Mouse (Mus musculus) layer of hippocampus, postnatal 10 days (tissue): ENCODE results near the gene Cabin1. TPM values are rescaled to one million over a fixed set of nuclear protein-coding genes. Genes with fewer than 3 reads are reported as not detected.

Source experiments
- total RNA-seq, 2 experiments: library from RNA; stranded (reverse); gene quantifications; 2 replicates each; pipeline ENCODE4 v1.2.3; 2021

Gene Cabin1
- total RNA-seq, 2 experiments from 2014 or later, result 72.5 to 96.4 TPM

Other genes with a start within 250 kb of the Cabin1 start
- gene Snrpd3, start 246.8 kb downstream of the Cabin1 start, total RNA-seq, result 100 to 1,000 TPM in 1 of 2 experiments, 10 to 100 TPM in 1; 98.1 to 109 TPM
- gene Gucd1, start 246.4 kb downstream of the Cabin1 start, total RNA-seq, result 10 to 100 TPM; 19.4 to 23.7 TPM
- 10 to 100 TPM; 24.0 to 24.7 TPM for gene Lrrc75b, start 204.0 kb downstream of the Cabin1 start, total RNA-seq
- 1 to 10 TPM; 2.7 to 3.7 TPM for gene Ggt1, start 202.7 kb downstream of the Cabin1 start, total RNA-seq
- gene Ggt5, start 175.0 kb downstream of the Cabin1 start, total RNA-seq, result 1 to 10 TPM; 2.6 to 2.9 TPM
- 1 to 10 TPM; 1.6 to 2.8 TPM for gene Susd2, start 120.3 kb downstream of the Cabin1 start, total RNA-seq
- gene Ddt, start 9.1 kb upstream of the Cabin1 start, total RNA-seq, result 10 to 100 TPM; 34.4 to 34.8 TPM
- not detected for gene Gm20441, start 16.6 kb upstream of the Cabin1 start, total RNA-seq
- gene Gstt3, start 17.1 kb upstream of the Cabin1 start, total RNA-seq, result under 1 TPM; 0.96 to 0.98 TPM
- gene Gstt1, start 34.2 kb upstream of the Cabin1 start, total RNA-seq, result 1 to 10 TPM; 2.8 to 5.2 TPM
- gene Gstt4, start 58.2 kb upstream of the Cabin1 start, total RNA-seq, result not detected
- gene Gstt2, start 73.1 kb upstream of the Cabin1 start, total RNA-seq, result 1 to 10 TPM; 5.0 to 6.1 TPM
- 100 to 1,000 TPM; 674 to 738 TPM for gene Mif, start 95.9 kb upstream of the Cabin1 start, total RNA-seq
- 1 to 10 TPM in 1 of 2 experiments, not detected in 1; 1.7 TPM for gene Derl3, start 129.1 kb upstream of the Cabin1 start, total RNA-seq
- gene Smarcb1, start 157.3 kb upstream of the Cabin1 start, total RNA-seq, result 10 to 100 TPM; 99.2 to 99.3 TPM
- gene Chchd10, start 168.8 kb upstream of the Cabin1 start, total RNA-seq, result 100 to 1,000 TPM; 185 to 218 TPM
- gene Mmp11, start 172.2 kb upstream of the Cabin1 start, total RNA-seq, result 1 to 10 TPM; 2.0 to 4.1 TPM
- under 1 TPM; 0.71 to 0.83 TPM for gene Gm867, start 176.3 kb upstream of the Cabin1 start, total RNA-seq
- gene Vpreb3, start 178.7 kb upstream of the Cabin1 start, total RNA-seq, result not detected
- gene Gm5134, start 190.2 kb upstream of the Cabin1 start, total RNA-seq, result not detected